Mouse (Mus musculus): ENCODE data around the gene Rtf1.

- no peak for TF ChIP-seq POLR2A (IDR thresholded peaks at IDR 0.05; ENCODE audit: insufficient read depth, low read depth, low read length)
- no peak for TF ChIP-seq CTCF (IDR thresholded peaks at IDR 0.05; ENCODE audit: insufficient read depth, low read depth, low read length)
These were observed 38.1 kb upstream of the Rtf1 start for GRCm38 (mm10) chr2:119636781-119637180.
